Mouse (Mus musculus) CH12.LX (cell line): ENCODE data around the gene Dusp3. TPM values are rescaled to one million over a fixed set of nuclear protein-coding genes. Genes with fewer than 3 reads are reported as not detected.

Source experiments
- DNase-seq: peaks from one replicate; pipeline ENCODE4 v3.0.0-alpha.2; 2013; ENCODE audit errors: extremely low read depth
- H3K27ac ChIP-seq: 2 replicates; pipeline ENCODE4 v1.5.1; 2012; ENCODE audit warnings: low read depth, mild to moderate bottlenecking, control low read depth, moderate library complexity; ENCODE audit not compliant: insufficient read depth
- H3K27me3 ChIP-seq: replicated peaks from 2 replicates; pipeline ENCODE3; 2012; ENCODE audit warnings: inconsistent platforms
- H3K36me3 ChIP-seq, 2 experiments: replicated peaks in 1 of 2; 2 replicates each; pipeline versions ENCODE3 to v1.6.1; 2012; ENCODE audit warnings: inconsistent platforms in 1 of 2, low read length in 1 of 2, mild to moderate bottlenecking in 1 of 2, mixed read lengths in 1 of 2, moderate library complexity in 1 of 2; ENCODE audit not compliant: control insufficient read depth in 1 of 2, insufficient read depth in 1 of 2
- H3K4me1 ChIP-seq, 2 experiments: 2 replicates each; pipeline ENCODE4 v1.6.1; 2012; ENCODE audit warnings: inconsistent platforms in 1 of 2, moderate library complexity in 1 of 2; ENCODE audit not compliant: insufficient read depth in 2 of 2, control insufficient read depth in 1 of 2
- H3K4me2 ChIP-seq: 2 replicates; pipeline ENCODE4 v1.6.1; 2012; ENCODE audit warnings: low read depth, mild to moderate bottlenecking, control low read depth; ENCODE audit not compliant: poor library complexity, insufficient read depth, severe bottlenecking
- H3K4me3 ChIP-seq, 3 experiments: fragments of 150-350 bp in 1 of 3; sonication (generic) in 1 of 3; replicated peaks in 1 of 3; 2 replicates each; pipeline versions ENCODE3 to v1.5.1; 2011 to 2012; ENCODE audit warnings: low read depth in 2 of 3, low read length in 2 of 3, mild to moderate bottlenecking in 2 of 3, moderate library complexity in 2 of 3, control low read depth in 1 of 3, improper control_type of control experiment in 1 of 3, inconsistent platforms in 1 of 3, mixed read lengths in 1 of 3; ENCODE audit not compliant: poor library complexity in 1 of 3
- H3K79me2 ChIP-seq: replicated peaks from 2 replicates; pipeline ENCODE4 v1.6.1; 2012; ENCODE audit warnings: mild to moderate bottlenecking, moderate library complexity; ENCODE audit not compliant: control insufficient read depth, poor library complexity, insufficient read depth, severe bottlenecking; ENCODE audit errors: extremely low read depth
- H3K9ac ChIP-seq: 2 replicates; pipeline ENCODE4 v1.6.1; 2012; ENCODE audit warnings: low read depth, mild to moderate bottlenecking, control low read depth, moderate library complexity; ENCODE audit not compliant: insufficient read depth
- H3K9me3 ChIP-seq: replicated peaks from 2 replicates; pipeline ENCODE3; 2012; ENCODE audit warnings: low read length, inconsistent platforms, mixed read lengths
- CHD2 ChIP-seq: IDR thresholded peaks from 2 replicates; pipeline ENCODE4 v1.6.1; 2011; ENCODE audit warnings: low read length, improper control_type of control experiment
- ELF1 ChIP-seq: IDR thresholded peaks from 2 replicates; pipeline ENCODE4 v1.6.1; 2014; ENCODE audit warnings: low read depth, mild to moderate bottlenecking, inconsistent platforms, low read length, improper control_type of control experiment
- GABPA ChIP-seq: IDR thresholded peaks from 2 replicates; pipeline ENCODE4 v1.6.1; 2012; ENCODE audit warnings: low read depth, low read length, improper control_type of control experiment, inconsistent platforms; ENCODE audit not compliant: insufficient replicate concordance
- HCFC1 ChIP-seq: IDR thresholded peaks from 2 replicates; pipeline ENCODE4 v1.6.1; 2012; ENCODE audit warnings: low read depth, mild to moderate bottlenecking, inconsistent platforms, low read length, improper control_type of control experiment
- JUND ChIP-seq: conservative IDR thresholded peaks from 2 replicates; pipeline ENCODE4 v1.6.1; 2011; ENCODE audit warnings: low read depth, low read length, improper control_type of control experiment
- KAT2A ChIP-seq: IDR thresholded peaks from 2 replicates; pipeline ENCODE4 v1.6.1; 2012; ENCODE audit warnings: low read length, improper control_type of control experiment, inconsistent platforms; ENCODE audit not compliant: insufficient replicate concordance
- MAZ ChIP-seq: IDR thresholded peaks from 2 replicates; pipeline ENCODE4 v1.6.1; 2012; ENCODE audit warnings: low read depth, mild to moderate bottlenecking, inconsistent platforms, low read length, improper control_type of control experiment, moderate library complexity
- MEF2A ChIP-seq: IDR thresholded peaks from 2 replicates; pipeline ENCODE4 v1.6.1; 2014; ENCODE audit warnings: low read depth, mild to moderate bottlenecking, inconsistent platforms, low read length, improper control_type of control experiment, borderline replicate concordance
- MXI1 ChIP-seq: IDR thresholded peaks from 2 replicates; pipeline ENCODE4 v1.6.1; 2011; ENCODE audit warnings: mild to moderate bottlenecking, low read depth, low read length, improper control_type of control experiment
- MYC ChIP-seq: IDR thresholded peaks from 2 replicates; pipeline ENCODE4 v1.6.1; 2011; ENCODE audit warnings: low read depth, mild to moderate bottlenecking, improper control_type of control experiment, low read length
- NRF1 ChIP-seq: IDR thresholded peaks from 2 replicates; pipeline ENCODE4 v1.6.1; 2014; ENCODE audit warnings: low read depth, mild to moderate bottlenecking, inconsistent platforms, low read length, improper control_type of control experiment, moderate library complexity
- PAX5 ChIP-seq: IDR thresholded peaks from 2 replicates; pipeline ENCODE4 v1.6.1; 2012; ENCODE audit warnings: low read length, inconsistent platforms, mixed read lengths
- RAD21 ChIP-seq: IDR thresholded peaks from 2 replicates; pipeline ENCODE4 v1.6.1; 2011; ENCODE audit warnings: low read depth, mild to moderate bottlenecking, low read length, improper control_type of control experiment, moderate library complexity
- RCOR1 ChIP-seq: conservative IDR thresholded peaks from 2 replicates; pipeline ENCODE4 v1.6.1; 2012; ENCODE audit warnings: low read depth, mild to moderate bottlenecking, inconsistent platforms, low read length, improper control_type of control experiment
- SMC3 ChIP-seq: IDR thresholded peaks from 2 replicates; pipeline ENCODE4 v1.6.1; 2011; ENCODE audit warnings: low read depth, low read length, improper control_type of control experiment
- TBP ChIP-seq: conservative IDR thresholded peaks from 2 replicates; pipeline ENCODE4 v1.6.1; 2011; ENCODE audit warnings: low read depth, low read length, improper control_type of control experiment
- TCF12 ChIP-seq: IDR thresholded peaks from 2 replicates; pipeline ENCODE4 v1.6.1; 2014; ENCODE audit warnings: low read depth, mild to moderate bottlenecking, inconsistent platforms, low read length, improper control_type of control experiment
- USF1 ChIP-seq: IDR thresholded peaks from 2 replicates; pipeline ENCODE4 v1.6.1; 2014; ENCODE audit warnings: low read depth, mild to moderate bottlenecking, inconsistent platforms, low read length, improper control_type of control experiment
- ZC3H11A ChIP-seq: IDR thresholded peaks from 2 replicates; pipeline ENCODE4 v1.6.1; 2012; ENCODE audit warnings: low read depth, mild to moderate bottlenecking, inconsistent platforms, low read length, improper control_type of control experiment
- ZKSCAN1 ChIP-seq: IDR thresholded peaks from 2 replicates; pipeline ENCODE4 v1.6.1; 2012; ENCODE audit warnings: low read depth, inconsistent platforms, low read length, improper control_type of control experiment, borderline replicate concordance
- ZMIZ1 ChIP-seq: IDR thresholded peaks from 2 replicates; pipeline ENCODE4 v1.6.1; 2012; ENCODE audit warnings: low read depth, mild to moderate bottlenecking, inconsistent platforms, low read length, improper control_type of control experiment
- ZNF384 ChIP-seq: IDR thresholded peaks from 2 replicates; pipeline ENCODE4 v1.6.1; 2012; ENCODE audit warnings: low read depth, low read length, improper control_type of control experiment, inconsistent platforms
- dilution Hi-C: fragments of 300-500 bp; cut with MboI; formaldehyde crosslinking; loops from 2 replicates; pipeline ENCODE4 v1.14.3; 2020; ENCODE audit warnings: low sequenced_read_pairs; ENCODE audit not compliant: extremely low pct_unique_long_range_greater_than_20kb, extremely low pct_ligation_motif_present
- in situ Hi-C: fragments of 300-500 bp; cut with MboI; formaldehyde crosslinking; loops from 3 replicates; pipeline ENCODE4 v1.14.3; 2019; ENCODE audit warnings: low sequenced_read_pairs, low pct_ligation_motif_present, low pct_unique_long_range_greater_than_20kb, mixed read lengths
- polyA plus RNA-seq: library from polyadenylated mRNA; unstranded; fragments of >175 nt; gene quantifications from 2 replicates; pipeline ENCODE4 v1.2.1, GENCODE M21; 2012; ENCODE audit warnings: low read depth; ENCODE audit not compliant: insufficient read length
- total RNA-seq, 2 experiments: library from RNA; depleted of rRNA; stranded (reverse); fragments of 300-350 nt in 1 of 2; fragments of >200 nt in 1 of 2; gene quantifications; 2 replicates each; pipeline ENCODE4 v1.2.3; 2012 to 2014

Gene Dusp3
- total and polyA plus RNA-seq, 3 experiments: 5.6 to 23.6 (median 20.8) TPM

DNA sequence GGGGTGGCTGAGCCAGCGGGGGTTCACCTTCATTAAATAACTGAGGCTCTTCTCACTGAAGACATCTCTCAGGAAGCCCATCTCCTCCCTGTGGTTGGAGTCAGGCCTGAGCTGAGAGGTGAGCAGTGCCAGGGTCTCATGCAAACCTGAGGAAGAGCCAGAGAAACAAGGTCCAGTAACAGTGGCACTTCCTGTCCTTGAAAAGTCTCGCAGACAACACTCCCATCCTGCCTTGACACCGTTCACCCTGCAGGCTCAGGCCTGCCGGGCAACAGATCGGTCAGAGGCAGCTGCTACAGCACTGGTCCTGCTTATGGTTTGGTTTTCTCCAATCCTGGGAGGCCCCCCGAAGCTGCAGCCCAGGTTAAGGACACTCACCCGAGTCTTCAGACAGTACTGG lies 38.5 kb upstream of the Dusp3 start:
- peaks cover 0 to 2% of the 10 kb centered on the region in 2 experiments; a peak in 2 of 4 replicates for H3K4me1 ChIP-seq
- H3K27me3 ChIP-seq: peaks cover 85% of the 10 kb centered on the region
- H3K4me3 ChIP-seq: no peak overlapping the region
- H3K36me3 ChIP-seq: no peaks in the 10 kb centered on the region
- no peak overlapping the region for H3K4me2 ChIP-seq
- TF ChIP-seq TBP: no peak
- TF ChIP-seq TCF12: no peak
- no peak for TF ChIP-seq ZKSCAN1
- no peak for TF ChIP-seq PAX5
- no peak for TF ChIP-seq ZC3H11A
- TF ChIP-seq HCFC1: no peak
- no peak for TF ChIP-seq KAT2A
- TF ChIP-seq CHD2: no peak
- dilution Hi-C loops (no loop called here), in situ Hi-C loops (no loop called here)
- no peak overlapping the region for H3K27ac ChIP-seq
- H3K79me2 ChIP-seq: no peaks in the 10 kb centered on the region
- H3K9ac ChIP-seq: no peak overlapping the region
- H3K9me3 ChIP-seq: no peaks in the 10 kb centered on the region
- no peak for DNase-seq

GRCm38 (mm10) chr11:102024875-102025274 lies 38.1 kb upstream of the Dusp3 start:
- dilution Hi-C loops (no loop called here), in situ Hi-C loops (no loop called here)
- Histone ChIP-seq H3K4me1 (peaks cover 0 to 2% of the 10 kb centered on the region in 2 experiments; a peak in 2 of 4 replicates), H3K79me2 (no peaks in the 10 kb centered on the region), H3K27ac (no peak overlapping the region), H3K9me3 (no peaks in the 10 kb centered on the region), H3K9ac (no peak overlapping the region)
- DNase-seq: no peak
- no peak for TF ChIP-seq ZC3H11A
- no peak for TF ChIP-seq ELF1
- TF ChIP-seq MYC: no peak
- TF ChIP-seq RAD21: no peak
- TF ChIP-seq ZMIZ1: no peak
- no peak for TF ChIP-seq JUND
- TF ChIP-seq RCOR1: no peak
- no peak for TF ChIP-seq HCFC1
- TF ChIP-seq SMC3: no peak
- no peak for TF ChIP-seq TCF12
- no peak for TF ChIP-seq MAZ
- TF ChIP-seq NRF1: no peak
- TF ChIP-seq KAT2A: no peak
- TF ChIP-seq MXI1: no peak
- TF ChIP-seq MEF2A: no peak
- no peak for TF ChIP-seq USF1
- TF ChIP-seq GABPA: no peak
- TF ChIP-seq ZNF384: no peak
- no peak for TF ChIP-seq CHD2
- TF ChIP-seq, all 38 proteins: peak for 0
- Histone ChIP-seq H3K27me3 (peaks cover 85% of the 10 kb centered on the region), H3K4me2 (no peak overlapping the region), H3K36me3 (no peaks in the 10 kb centered on the region), H3K4me3 (no peak overlapping the region)
